Mouse (Mus musculus): ENCODE data around the gene Rogdi.
A peak's percentile ranks its signal among the peaks of the same experiment; 100 is the strongest.

Rogdi gene

DNA sequence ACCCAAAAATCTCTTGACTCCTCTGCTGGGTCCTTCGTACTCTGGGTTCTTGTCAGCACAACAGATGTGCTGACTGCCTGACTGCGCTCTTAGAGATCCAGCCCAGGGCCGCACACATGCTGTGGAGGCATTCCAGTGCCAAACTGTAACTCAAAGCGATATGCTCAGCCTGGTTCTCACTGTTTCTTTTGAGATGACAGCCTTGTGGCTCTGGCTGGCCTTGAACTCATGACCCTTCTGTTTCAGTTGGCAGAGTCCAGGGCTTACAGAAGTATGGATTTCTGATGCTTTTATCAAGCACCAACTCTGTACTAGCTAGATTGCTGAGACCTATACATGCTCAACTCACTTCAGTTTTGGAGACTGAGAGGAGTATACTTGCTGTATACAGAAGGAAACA lies 20.1 kb downstream of the Rogdi start:
- DNase-seq (ENCODE audit: low read depth in 2 of 2, low spot score in 2 of 2) = no peak

DNA sequence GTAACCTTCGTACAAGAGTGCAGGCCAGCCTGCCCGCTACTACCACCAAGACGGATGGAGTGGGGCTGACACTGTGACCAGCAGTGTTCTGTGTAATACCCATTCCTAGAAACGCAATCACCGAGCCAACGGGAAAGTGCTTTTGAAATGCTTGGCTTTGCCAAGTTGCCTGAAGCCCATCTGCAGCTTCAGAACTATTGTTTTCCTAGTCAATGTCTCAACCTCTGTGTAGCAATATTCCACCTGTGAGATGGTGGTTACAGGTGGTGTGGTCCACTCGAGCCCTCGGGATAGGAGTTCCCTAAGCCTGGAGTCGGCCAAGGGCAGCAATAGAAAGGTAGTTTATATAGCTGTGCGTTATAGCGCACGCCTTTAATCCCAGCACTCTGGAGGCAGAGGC lies 28.6 kb downstream of the Rogdi start:
- no peak for DNase-seq (ENCODE audit: low read depth in 2 of 2, low spot score in 2 of 2)

DNA sequence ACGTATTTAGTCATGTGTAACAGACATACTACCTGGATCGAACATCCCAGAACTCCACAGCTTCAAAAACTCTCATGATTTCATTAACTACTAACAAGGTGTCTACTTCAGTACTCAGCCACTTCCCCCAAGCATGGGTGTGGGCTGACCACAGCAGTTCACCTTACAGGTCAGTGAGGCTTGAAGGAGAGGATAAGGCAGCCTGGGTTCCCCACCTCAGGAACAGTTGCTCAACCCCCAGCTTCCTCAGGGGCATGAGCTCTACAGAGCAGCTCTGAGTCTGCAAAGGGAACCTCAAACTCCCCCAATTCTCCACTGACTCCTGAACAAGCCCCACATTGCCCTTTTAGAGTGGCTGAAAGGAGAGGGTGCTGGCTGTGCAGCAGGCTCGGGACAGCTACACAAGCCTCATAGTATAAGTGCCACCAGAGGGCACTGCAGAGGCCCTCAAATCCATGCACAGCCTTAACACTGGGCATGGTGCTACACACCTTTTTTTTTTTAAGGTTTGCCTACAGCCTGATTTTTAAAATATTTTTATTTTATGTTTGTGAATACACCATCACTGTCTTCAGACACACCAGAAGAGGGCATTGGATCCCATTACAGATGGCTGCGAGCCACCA lies 33.5 kb downstream of the Rogdi start:
- DNase-seq (ENCODE audit: low read depth in 2 of 2, low spot score in 2 of 2) = no peak

DNA sequence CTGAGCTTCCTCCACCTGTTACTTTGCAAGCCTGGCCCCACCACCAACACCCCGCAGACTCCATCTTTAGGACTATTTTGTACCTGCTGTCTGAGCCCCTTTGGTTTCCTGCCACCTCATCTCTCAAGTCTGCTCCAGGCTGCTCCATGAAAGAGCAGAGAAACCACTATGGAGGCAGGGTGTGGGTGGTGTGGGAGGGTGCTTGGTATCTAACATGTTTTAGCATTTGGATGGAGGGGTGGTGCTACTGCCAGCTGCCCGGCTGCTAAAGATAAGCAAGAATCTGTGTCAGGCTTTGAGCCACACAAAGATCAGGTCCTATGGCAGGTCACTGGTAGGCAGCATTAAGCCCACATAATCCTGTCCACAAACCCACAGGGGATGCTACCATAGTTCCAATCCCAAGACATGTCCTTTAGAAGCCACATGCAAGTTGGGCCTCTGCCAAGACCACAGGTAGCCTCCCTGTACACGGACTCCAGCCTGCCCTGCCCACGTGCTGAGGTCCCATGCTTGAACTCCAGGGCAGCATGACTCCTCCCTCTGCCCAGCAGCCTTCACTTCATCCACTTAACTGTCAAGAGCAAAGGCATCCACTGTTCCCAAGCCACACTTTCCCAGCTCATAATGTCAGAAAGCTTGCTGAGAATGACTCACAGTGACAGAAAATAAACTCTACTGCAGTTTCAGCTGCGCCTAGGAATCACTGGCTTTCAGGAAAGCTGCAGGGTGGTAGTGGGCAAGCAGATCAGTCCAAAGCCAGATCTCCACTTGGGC lies 34.9 kb downstream of the Rogdi start:
- DNase-seq (ENCODE audit: low read depth in 2 of 2, low spot score in 2 of 2) = no peak

DNA sequence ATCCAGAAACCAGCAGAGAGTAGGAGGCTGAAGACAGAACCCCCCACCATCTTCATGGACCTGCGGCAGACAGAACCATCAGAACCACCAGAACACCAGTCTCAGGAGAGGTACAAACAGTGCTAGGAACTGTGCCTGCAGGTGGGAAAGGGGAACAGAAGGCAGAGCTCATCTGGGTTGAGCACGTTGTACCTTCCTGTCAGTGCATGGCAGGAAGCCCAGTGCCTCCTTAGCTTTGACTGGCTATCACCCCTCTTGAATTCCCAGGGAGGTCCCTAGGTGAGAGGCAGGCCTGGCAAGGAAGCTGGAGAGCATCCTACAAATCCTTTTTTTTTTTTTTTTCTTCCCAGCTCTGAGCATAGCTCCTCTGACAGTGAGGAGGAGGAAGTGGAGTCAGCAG lies 37.2 kb downstream of the Rogdi start:
- DNase-seq (ENCODE audit: low read depth in 2 of 2, low spot score in 2 of 2) = no peak

DNA sequence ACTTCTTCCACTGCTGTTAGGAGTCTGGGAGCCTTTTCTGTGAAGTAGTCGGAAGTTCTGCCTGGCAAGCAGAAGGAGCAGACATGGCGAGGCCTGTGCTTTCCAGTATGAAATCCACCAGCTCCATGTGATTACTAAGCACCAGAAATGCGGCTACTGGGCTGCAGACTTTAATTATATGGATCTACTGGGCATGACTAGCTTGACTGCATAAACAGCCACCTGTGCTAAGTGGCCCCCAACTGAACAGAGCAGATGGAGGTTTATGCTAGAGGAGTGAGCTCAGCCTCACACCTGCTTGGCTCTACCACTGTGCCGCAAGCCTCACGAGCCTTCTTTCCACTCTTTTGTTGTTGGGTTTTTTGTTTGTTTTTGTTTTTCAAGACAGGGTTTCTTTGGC lies 38.8 kb downstream of the Rogdi start:
- no peak for DNase-seq (ENCODE audit: low read depth in 2 of 2, low spot score in 2 of 2)

DNA sequence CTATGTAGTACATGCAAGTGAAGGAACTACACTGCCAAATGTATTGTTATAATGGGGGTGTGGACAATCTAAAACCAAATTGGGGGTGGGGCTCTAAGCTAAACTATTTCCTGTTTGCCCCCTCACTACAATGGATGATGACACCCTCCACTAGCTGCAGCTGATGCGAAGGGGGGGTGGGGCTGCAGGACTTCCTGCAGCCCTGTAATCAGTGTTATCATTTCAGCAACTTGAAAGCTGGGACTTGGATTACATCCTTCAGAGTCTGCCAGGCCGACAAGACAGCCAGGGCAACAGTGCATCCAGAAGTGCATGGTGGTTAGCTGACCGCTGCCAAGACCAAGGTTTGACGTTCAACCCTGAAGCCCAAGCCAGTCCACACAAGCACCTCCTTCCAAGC lies 41.7 kb downstream of the Rogdi start:
- no peak for DNase-seq (ENCODE audit: low read depth in 2 of 2, low spot score in 2 of 2)

DNA sequence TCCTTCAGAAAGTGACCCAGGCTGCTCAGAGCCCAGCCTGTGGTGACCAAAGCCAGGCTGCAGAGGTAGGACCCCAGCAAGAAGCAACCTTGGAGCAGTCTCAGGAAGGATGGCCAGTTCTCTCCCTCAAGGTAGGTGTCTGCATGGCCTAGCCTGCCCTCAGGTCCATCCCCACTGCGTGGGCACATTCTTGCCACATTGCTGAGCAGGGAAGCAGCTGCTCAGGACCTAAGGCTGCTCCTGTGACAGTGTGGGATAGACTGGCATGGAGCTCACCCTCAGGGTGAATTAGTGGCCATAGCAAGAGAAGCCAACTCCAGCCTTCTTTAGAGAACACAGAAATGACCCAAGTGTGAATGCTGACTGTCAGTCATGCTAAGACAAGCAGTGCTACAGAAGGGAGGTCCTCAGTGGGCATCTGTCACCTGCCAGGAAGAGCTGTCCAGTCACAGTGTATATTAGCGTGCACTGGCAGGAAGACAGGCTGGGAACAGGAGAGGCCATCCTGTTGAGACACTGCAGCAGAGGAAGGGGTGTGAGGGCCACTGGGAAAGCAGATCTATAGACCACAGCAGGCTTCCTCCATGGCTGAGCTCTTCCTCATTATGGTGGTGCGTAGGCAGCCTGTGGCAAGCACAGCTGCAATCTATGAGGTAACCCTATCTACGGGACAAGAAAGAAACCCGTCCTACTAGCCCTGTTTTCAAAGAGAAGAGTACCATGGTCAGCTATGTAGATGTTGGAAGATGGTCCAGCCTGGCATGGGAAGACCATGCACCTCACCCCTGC lies 44.1 kb downstream of the Rogdi start:
- no peak for DNase-seq (ENCODE audit: low read depth in 2 of 2, low spot score in 2 of 2)

DNA sequence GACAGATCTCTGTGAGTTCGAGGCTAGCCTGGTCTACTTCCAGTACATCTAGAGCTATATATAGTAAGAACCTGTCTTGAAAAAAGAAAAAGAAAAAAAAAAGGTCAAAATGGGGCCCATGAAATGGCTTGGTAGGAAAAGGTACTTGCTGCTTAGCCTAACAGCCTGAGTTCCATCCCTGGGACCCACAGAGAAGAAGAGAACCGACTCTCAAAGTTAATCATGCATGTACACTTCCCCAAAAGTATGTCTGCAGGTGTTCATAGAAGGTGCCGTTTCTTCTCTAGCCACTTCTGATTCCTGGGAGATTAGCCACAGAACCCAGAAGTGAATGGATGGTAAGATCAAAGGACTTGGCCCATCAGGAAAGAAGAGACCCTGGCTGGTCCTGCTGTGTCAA lies 44.9 kb downstream of the Rogdi start:
- no peak for DNase-seq (ENCODE audit: low read depth in 2 of 2, low spot score in 2 of 2)

DNA sequence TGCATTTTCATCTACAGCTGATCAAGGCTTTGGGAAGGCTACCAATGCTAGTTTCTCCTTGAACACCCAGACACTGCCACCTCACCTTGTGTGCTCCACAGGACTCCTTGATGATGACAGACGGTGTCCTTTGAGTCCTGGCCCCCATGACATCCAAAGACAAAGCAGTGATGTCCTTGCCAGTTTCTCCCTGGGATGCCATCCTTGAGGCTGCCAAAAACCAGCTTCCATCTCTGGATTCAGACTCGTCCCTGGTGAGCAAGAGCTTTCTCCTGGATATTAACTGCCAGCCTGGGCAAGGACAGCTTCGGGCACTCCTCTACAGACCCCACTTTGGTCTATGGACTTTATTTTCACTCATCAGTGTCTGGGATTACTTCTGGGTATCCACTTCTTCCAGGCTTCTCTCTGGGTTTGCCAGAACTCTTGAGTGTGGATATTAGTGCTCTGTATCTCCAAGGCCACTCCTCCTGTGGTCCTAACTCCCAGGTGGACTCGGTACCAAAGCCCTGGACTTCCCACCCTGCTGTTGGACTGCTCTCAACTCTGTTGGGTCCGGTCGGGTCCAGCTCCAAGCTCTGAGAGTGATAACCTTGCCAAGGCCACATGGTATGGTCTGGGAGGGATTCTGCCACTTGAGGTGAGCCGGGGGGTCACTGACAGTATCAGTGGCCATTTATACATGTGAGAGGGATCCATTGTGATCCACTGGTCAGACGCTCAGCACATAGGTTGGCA lies 47.8 kb downstream of the Rogdi start:
- no peak for DNase-seq (ENCODE audit: low read depth in 2 of 2, low spot score in 2 of 2)

DNA sequence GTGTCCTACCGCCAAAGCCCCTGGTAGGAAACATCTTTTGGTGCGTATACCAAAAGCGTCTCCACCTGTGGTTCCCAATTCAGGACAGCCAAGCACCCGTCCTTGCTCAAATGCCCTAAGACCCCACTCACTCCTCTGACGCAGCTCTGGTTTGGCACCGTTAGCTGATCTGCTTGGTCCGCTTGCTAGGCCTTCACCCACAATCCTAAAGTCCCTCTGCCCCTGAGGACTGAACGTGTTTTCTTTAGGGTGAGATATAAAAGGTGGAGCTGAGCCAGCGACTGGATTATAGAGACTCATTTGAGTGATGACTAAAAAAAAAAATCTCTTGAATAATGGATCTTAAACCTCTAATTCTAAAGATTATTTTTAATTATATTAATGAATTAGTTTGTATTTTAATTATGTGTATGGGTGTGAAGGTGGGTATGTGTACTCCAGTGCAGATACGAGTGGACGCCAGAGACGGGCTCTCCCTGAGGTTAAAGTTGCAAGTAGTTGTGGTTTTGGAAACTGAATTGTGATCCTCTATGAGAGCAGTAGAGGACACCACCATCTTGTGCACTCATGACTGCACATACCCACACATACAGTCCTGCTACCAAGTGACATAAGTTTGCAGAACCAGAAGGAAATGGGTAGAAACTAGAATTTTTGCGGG lies 48.5 kb downstream of the Rogdi start:
- DNase-seq (ENCODE audit: low read depth in 2 of 2, low spot score in 2 of 2) = no peak

DNA sequence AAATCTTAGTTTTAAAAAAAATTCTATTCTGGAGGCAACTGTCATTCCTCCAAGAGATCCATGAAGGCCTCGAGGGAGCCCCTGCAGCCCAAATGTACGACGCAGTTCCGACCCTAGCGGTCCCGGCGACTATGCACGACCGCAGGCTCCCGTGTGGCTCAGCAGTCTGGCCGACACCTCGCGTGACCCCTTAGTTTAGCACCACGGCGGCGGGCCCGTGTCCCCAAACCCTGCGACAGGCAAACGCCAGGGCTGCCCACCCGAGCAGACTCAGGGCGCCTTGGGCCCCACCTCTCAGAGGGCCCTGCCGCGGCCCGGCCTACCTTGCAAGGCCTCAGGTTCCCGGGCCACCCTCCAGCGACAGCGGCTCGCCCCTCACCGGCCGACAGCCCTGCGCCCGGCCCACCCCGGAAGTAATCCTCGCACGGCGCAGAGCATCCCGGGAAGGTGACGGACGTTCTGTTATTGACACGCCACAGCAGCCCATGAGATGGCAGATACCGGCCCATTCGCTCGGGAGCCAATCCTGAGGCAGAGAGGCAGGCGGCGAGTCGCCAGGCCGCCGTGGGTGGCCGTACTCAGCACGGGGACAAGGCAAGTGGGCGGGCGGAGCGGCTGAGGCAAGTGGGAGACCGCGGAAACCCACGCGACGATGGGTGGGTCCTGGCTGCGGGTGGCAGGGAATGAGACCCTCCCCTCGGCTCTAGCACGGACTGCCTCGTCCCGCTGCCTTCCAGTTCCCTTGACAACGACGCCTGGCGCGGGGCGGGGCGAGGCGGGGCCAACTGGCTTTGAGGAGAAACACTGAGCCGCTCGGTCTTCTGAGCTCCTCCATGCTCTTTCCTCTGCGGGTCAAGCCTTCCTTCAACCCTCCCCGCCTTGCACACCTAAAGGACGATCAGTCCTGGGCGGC lies 49.3 kb downstream of the Rogdi start, which contains the start of gene Anks3:
Gene Anks3 (minus strand): TSS at position 409 of the 913 bp plus-strand sequence.
- peak; percentile 85 to 95 for DNase-seq (ENCODE audit: low read depth in 2 of 2, low spot score in 2 of 2)

DNA sequence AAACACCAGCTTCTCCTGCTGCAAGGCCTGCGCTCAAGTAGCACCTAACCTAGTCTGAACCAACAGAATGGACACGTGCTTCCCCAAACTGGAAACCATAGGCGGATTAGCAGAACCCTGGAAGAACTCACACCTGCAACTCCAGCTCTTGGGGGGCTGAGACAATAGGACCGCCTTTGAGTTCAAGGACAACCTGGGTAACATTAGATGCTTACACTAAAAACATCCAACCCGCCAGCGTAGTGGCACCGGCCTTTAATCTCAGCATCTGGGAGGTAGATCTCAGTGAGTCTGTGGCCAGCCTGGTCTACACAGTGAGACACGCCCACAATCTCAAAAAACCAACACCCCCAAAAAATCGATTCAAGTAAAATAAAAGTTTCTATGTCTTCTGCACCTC lies 50.0 kb downstream of the Rogdi start:
- DNase-seq (ENCODE audit: low read depth in 2 of 2, low spot score in 2 of 2) = no peak

DNA sequence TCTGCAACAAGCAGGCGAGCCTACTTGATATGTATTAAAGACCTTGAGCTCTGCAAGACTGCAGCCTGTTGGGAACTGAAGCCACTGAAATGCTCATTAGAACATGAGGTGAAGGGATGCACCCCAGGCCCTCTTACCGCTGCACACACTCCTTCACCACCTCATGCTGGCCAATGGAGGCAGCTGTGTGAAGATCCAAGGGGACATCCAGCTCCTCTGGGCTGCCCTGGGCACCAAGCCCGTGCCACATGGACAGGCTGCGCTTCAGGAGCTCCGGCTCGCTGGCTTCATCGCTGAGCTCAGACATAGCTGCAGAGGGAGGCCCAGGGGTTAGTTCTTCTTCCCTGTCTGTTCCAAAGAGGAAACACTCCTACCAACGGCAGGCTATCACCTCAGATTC lies 53.1 kb downstream of the Rogdi start:
- no peak for DNase-seq (ENCODE audit: low read depth in 2 of 2, low spot score in 2 of 2)

Data from CD8-positive naive resting alpha-beta T cell, adult 2 months (primary cell).